Mouse (Mus musculus) stomach, postnatal 0 days (tissue): ENCODE measurements around the gene Vezt.

Experiments used
- CTCF ChIP-seq: IDR thresholded peaks from 2 replicates; pipeline ENCODE4 v1.5.1; 2016; ENCODE audit warnings: antibody characterized with exemption, low read depth, mild to moderate bottlenecking, moderate library complexity
- EP300 ChIP-seq: optimal IDR thresholded peaks from 2 replicates; pipeline ENCODE3; 2016; ENCODE audit warnings: antibody characterized with exemption

DNA sequence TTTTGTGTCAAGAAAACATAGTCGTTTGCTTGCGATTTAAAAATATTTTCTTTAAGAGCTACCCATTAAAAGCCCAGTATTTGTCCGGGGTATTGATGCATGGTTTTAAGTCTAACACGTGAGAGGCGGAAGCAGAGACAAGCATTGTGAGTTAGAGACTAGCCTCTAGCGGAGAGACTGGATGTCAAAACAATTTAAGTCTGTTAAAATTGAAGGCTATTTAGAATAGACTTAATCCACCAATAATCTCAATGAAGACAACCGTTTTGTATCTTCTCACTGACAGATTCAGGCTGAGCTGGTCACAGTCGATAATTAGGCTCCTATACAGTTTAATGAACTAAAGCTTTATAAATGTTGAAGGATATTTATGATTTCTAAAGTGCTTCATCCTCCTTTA, 95.9 kb downstream of the Vezt start:
- TF ChIP-seq CTCF: no peak
- no peak for TF ChIP-seq EP300
